Mouse (Mus musculus): ENCODE results near the gene Gm11559. TPM values are rescaled to one million over a fixed set of nuclear protein-coding genes. Genes with fewer than 3 reads are reported as not detected.

Gm11559 gene
- polyA plus RNA-seq, 1 experiment from 2014 or later: not detected

Other genes with a start within 250 kb of the Gm11559 start
- gene Krtap2-4, start 249.6 kb upstream of the Gm11559 start, polyA plus RNA-seq (2016; fragmentation: Nextera tagmentation; extraction: Ambion mirVana): not detected in 2 replicates
- gene Gm11562, start 244.0 kb upstream of the Gm11559 start, polyA plus RNA-seq (2016; fragmentation: Nextera tagmentation; extraction: Ambion mirVana): not detected in 2 replicates
- gene Krtap4-1, start 236.2 kb upstream of the Gm11559 start, polyA plus RNA-seq (2016; fragmentation: Nextera tagmentation; extraction: Ambion mirVana): not detected in 2 replicates
- gene Krtap4-2, start 229.4 kb upstream of the Gm11559 start, polyA plus RNA-seq (2016; fragmentation: Nextera tagmentation; extraction: Ambion mirVana): not detected in 2 replicates
- not detected in 2 replicates for gene Krtap4-7, start 220.4 kb upstream of the Gm11559 start, polyA plus RNA-seq (2016; fragmentation: Nextera tagmentation; extraction: Ambion mirVana)
- not detected in 2 replicates for gene Gm11555, start 214.2 kb upstream of the Gm11559 start, polyA plus RNA-seq (2016; fragmentation: Nextera tagmentation; extraction: Ambion mirVana)
- not detected in 2 replicates for gene Gm11563, start 205.5 kb upstream of the Gm11559 start, polyA plus RNA-seq (2016; fragmentation: Nextera tagmentation; extraction: Ambion mirVana)
- gene Krtap4-6, start 198.5 kb upstream of the Gm11559 start, polyA plus RNA-seq (2016; fragmentation: Nextera tagmentation; extraction: Ambion mirVana): not detected in 2 replicates
- gene Gm14190, start 173.7 kb upstream of the Gm11559 start, polyA plus RNA-seq (2016; fragmentation: Nextera tagmentation; extraction: Ambion mirVana): not detected in 2 replicates
- not detected in 2 replicates for gene Gm14180, start 130.2 kb upstream of the Gm11559 start, polyA plus RNA-seq (2016; fragmentation: Nextera tagmentation; extraction: Ambion mirVana)
- not detected in 2 replicates for gene Gm11595, start 91.6 kb upstream of the Gm11559 start, polyA plus RNA-seq (2016; fragmentation: Nextera tagmentation; extraction: Ambion mirVana)
- gene Krtap4-8, start 83.8 kb upstream of the Gm11559 start, polyA plus RNA-seq (2016; fragmentation: Nextera tagmentation; extraction: Ambion mirVana): not detected in 2 replicates
- gene Krtap4-9, start 79.3 kb upstream of the Gm11559 start, polyA plus RNA-seq (2016; fragmentation: Nextera tagmentation; extraction: Ambion mirVana): not detected in 2 replicates
- gene Gm11596, start 71.0 kb upstream of the Gm11559 start, polyA plus RNA-seq (2016; fragmentation: Nextera tagmentation; extraction: Ambion mirVana): not detected in 2 replicates
- gene Gm11569, start 65.5 kb upstream of the Gm11559 start, polyA plus RNA-seq (2016; fragmentation: Nextera tagmentation; extraction: Ambion mirVana): not detected in 2 replicates
- not detected in 2 replicates for gene Gm11554, start 60.0 kb upstream of the Gm11559 start, polyA plus RNA-seq (2016; fragmentation: Nextera tagmentation; extraction: Ambion mirVana)
- gene Krtap4-13, start 54.6 kb upstream of the Gm11559 start, polyA plus RNA-seq (2016; fragmentation: Nextera tagmentation; extraction: Ambion mirVana): not detected in 2 replicates
- not detected in 2 replicates for gene Gm11564, start 48.8 kb upstream of the Gm11559 start, polyA plus RNA-seq (2016; fragmentation: Nextera tagmentation; extraction: Ambion mirVana)
- not detected in 2 replicates for gene 2300003K06Rik, start 26.4 kb upstream of the Gm11559 start, polyA plus RNA-seq (2016; fragmentation: Nextera tagmentation; extraction: Ambion mirVana)
- not detected in 2 replicates for gene Krtap4-16, start 12.9 kb upstream of the Gm11559 start, polyA plus RNA-seq (2016; fragmentation: Nextera tagmentation; extraction: Ambion mirVana)
- gene Gm11568, start 6.6 kb upstream of the Gm11559 start, polyA plus RNA-seq (2016; fragmentation: Nextera tagmentation; extraction: Ambion mirVana): not detected in 2 replicates
- not detected in 2 replicates for gene Krtap9-1, start 8.9 kb downstream of the Gm11559 start, polyA plus RNA-seq (2016; fragmentation: Nextera tagmentation; extraction: Ambion mirVana)
- gene Gm11567, start 14.7 kb downstream of the Gm11559 start, polyA plus RNA-seq (2016; fragmentation: Nextera tagmentation; extraction: Ambion mirVana): not detected in 2 replicates
- not detected in 2 replicates for gene Krtap31-1, start 43.4 kb downstream of the Gm11559 start, polyA plus RNA-seq (2016; fragmentation: Nextera tagmentation; extraction: Ambion mirVana)
- not detected in 2 replicates for gene Gm11565, start 50.3 kb downstream of the Gm11559 start, polyA plus RNA-seq (2016; fragmentation: Nextera tagmentation; extraction: Ambion mirVana)
- not detected in 2 replicates for gene Krtap31-2, start 71.8 kb downstream of the Gm11559 start, polyA plus RNA-seq (2016; fragmentation: Nextera tagmentation; extraction: Ambion mirVana)
- not detected in 2 replicates for gene Krtap9-5, start 84.0 kb downstream of the Gm11559 start, polyA plus RNA-seq (2016; fragmentation: Nextera tagmentation; extraction: Ambion mirVana)
- not detected in 2 replicates for gene Krtap29-1, start 114.6 kb downstream of the Gm11559 start, polyA plus RNA-seq (2016; fragmentation: Nextera tagmentation; extraction: Ambion mirVana)
- gene Krtap16-1, start 122.1 kb downstream of the Gm11559 start, polyA plus RNA-seq (2016; fragmentation: Nextera tagmentation; extraction: Ambion mirVana): not detected in 2 replicates
- not detected in 2 replicates for gene Krtap17-1, start 129.5 kb downstream of the Gm11559 start, polyA plus RNA-seq (2016; fragmentation: Nextera tagmentation; extraction: Ambion mirVana)
- not detected in 2 replicates for gene Krt33a, start 151.7 kb downstream of the Gm11559 start, polyA plus RNA-seq (2016; fragmentation: Nextera tagmentation; extraction: Ambion mirVana)
- gene Krt33b, start 165.4 kb downstream of the Gm11559 start, polyA plus RNA-seq (2016; fragmentation: Nextera tagmentation; extraction: Ambion mirVana): not detected in 2 replicates
- not detected in 2 replicates for gene Krt34, start 177.1 kb downstream of the Gm11559 start, polyA plus RNA-seq (2016; fragmentation: Nextera tagmentation; extraction: Ambion mirVana)
- gene Krt31, start 186.1 kb downstream of the Gm11559 start, polyA plus RNA-seq (2016; fragmentation: Nextera tagmentation; extraction: Ambion mirVana): not detected in 2 replicates
- not detected in 2 replicates for gene Krt32, start 223.8 kb downstream of the Gm11559 start, polyA plus RNA-seq (2016; fragmentation: Nextera tagmentation; extraction: Ambion mirVana)
- not detected in 2 replicates for gene Krt35, start 231.8 kb downstream of the Gm11559 start, polyA plus RNA-seq (2016; fragmentation: Nextera tagmentation; extraction: Ambion mirVana)
- gene Krt36, start 241.2 kb downstream of the Gm11559 start, polyA plus RNA-seq (2016; fragmentation: Nextera tagmentation; extraction: Ambion mirVana): not detected in 2 replicates